Mouse (Mus musculus) heart, adult 2 months (tissue): ENCODE data around the gene Map3k15. TPM values are rescaled to one million over a fixed set of nuclear protein-coding genes. Genes with fewer than 3 reads are reported as not detected.
A peak's percentile ranks its signal among the peaks of the same experiment; 100 is the strongest.

Source experiments
- DNase-seq, 2 experiments: peaks; one replicate each; pipeline ENCODE4 v3.0.0; 2021
- H3K27ac ChIP-seq: fragments of 200-600 bp; 2 replicates; pipeline ENCODE4 v1.8.1; 2022
- H3K27me3 ChIP-seq: fragments of 200-500 bp; 2 replicates; pipeline ENCODE4 v1.6.1; 2012; ENCODE audit warnings: mild to moderate bottlenecking, low read length, inconsistent platforms, mixed read lengths; ENCODE audit not compliant: control insufficient read depth, insufficient read depth
- H3K36me3 ChIP-seq: fragments of 200-500 bp; 2 replicates; pipeline ENCODE4 v1.6.1; 2012; ENCODE audit warnings: low read length, inconsistent platforms; ENCODE audit not compliant: control insufficient read depth, insufficient read depth
- H3K4me1 ChIP-seq: fragments of 200-500 bp; 2 replicates; pipeline ENCODE4 v1.6.1; 2011; ENCODE audit warnings: low read length; ENCODE audit not compliant: control insufficient read depth, insufficient read depth
- H3K4me3 ChIP-seq: fragments of 200-600 bp; 2 replicates; pipeline ENCODE4 v1.8.1; 2022
- H3K79me2 ChIP-seq: fragments of 200-500 bp; replicated peaks from 2 replicates; pipeline ENCODE4 v1.6.1; 2012; ENCODE audit warnings: mild to moderate bottlenecking, inconsistent platforms, low read length, moderate library complexity, mixed read lengths; ENCODE audit not compliant: control insufficient read depth, insufficient read depth
- H3K9ac ChIP-seq: fragments of 200-500 bp; 2 replicates; pipeline ENCODE4 v1.6.1; 2012; ENCODE audit warnings: low read depth, mild to moderate bottlenecking, control low read depth, inconsistent platforms, low read length, mixed read lengths
- CTCF ChIP-seq: fragments of 200-600 bp; IDR thresholded peaks from 2 replicates; pipeline ENCODE4 v1.8.1; 2022; ENCODE audit warnings: antibody characterized with exemption, mild to moderate bottlenecking, moderate library complexity
- EP300 ChIP-seq: fragments of 200-500 bp; IDR thresholded peaks from 2 replicates; pipeline ENCODE4 v1.6.1; 2011; ENCODE audit warnings: low read depth, low read length, control low read depth; ENCODE audit not compliant: insufficient read depth
- POLR2A ChIP-seq: fragments of 200-500 bp; IDR thresholded peaks from 2 replicates; pipeline ENCODE4 v1.6.1; 2011; ENCODE audit warnings: mild to moderate bottlenecking, low read depth, low read length, control low read depth; ENCODE audit not compliant: insufficient read depth
- WGBS: fragments of 180-500 bp; shearing (Covaris S2); methylation state at CpG from one replicate; pipeline ENCODE4 v1.1.7; 2018; 5-methylcytosine and 5-hydroxymethylcytosine counted together
- intact Hi-C: fragments of 180-260 bp; cut with DNase I; formaldehyde crosslinking; loops from one replicate; pipeline ENCODE4 v1.15.1; 2025
- polyA plus RNA-seq: library from polyadenylated mRNA; depleted of rRNA; stranded (reverse); fragments of >200 nt; gene quantifications from 2 replicates; pipeline ENCODE4 v1.2.3, GENCODE M21; 2012
- total RNA-seq, 2 experiments: library from RNA; stranded (reverse); gene quantifications; 2 replicates each; pipeline ENCODE4 v1.2.3; 2021

Gene Map3k15
- total and polyA plus RNA-seq, 3 experiments: 0.29 to 0.70 (median 0.43) TPM

DNA sequence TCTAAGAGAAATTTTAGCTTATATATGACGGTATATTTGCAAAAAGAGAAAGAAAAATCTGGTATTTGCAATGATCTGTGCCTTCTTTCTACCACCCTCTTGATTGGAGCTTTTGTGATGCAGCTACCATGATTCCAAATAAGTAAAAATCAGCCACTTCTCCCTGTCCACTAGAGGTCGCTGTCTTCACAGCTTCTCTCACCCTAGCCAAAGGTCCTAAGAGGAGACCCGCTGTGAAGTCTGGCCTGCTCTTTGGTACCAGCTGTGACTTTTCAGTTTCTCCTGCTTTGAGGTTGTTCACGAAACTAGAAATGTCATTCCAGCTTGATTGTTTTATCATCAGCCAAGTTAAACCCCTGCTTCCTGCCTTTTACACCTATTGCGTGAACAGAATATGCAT lies 14.5 kb upstream of the Map3k15 start:
- Histone ChIP-seq H3K27me3 (no peaks in the 10 kb centered on the region), H3K36me3 (no peaks in the 10 kb centered on the region), H3K79me2 (no peaks in the 10 kb centered on the region), H3K9ac (no peak overlapping the region), H3K4me3 (no peak overlapping the region), H3K27ac (no peak overlapping the region), H3K4me1 (no peaks in the 10 kb centered on the region)
- intact Hi-C loops: no loop called here
- WGBS: 33% methylated on average over 5 of the region's 5 CpGs
- TF ChIP-seq POLR2A (no peak), EP300 (no peak), CTCF (peak; percentile 75)
- peak in 1 of 2 experiments; percentile 4 for DNase-seq

DNA sequence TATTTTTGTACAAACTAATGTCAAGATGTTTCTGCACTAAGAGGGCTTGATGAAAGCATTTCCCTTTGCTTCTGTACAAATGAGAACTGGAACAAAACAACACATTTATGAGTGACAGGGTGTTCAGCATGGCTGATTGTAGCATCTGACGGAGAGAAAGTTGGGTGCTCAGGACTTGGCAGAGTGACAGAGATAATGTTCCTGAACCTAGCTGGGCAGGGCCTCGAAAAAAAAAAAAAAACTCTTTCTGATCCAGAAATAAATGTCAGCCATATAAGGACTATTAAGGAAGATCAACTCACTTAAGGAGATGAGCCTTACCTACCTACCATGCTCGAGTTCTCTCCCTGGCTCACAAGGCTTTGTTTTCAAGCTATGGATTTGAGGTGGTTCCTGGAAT lies 12.0 kb upstream of the Map3k15 start:
- no peak for DNase-seq
- Histone ChIP-seq H3K9ac (no peak overlapping the region), H3K4me3 (no peak overlapping the region), H3K27me3 (no peaks in the 10 kb centered on the region), H3K79me2 (no peaks in the 10 kb centered on the region), H3K4me1 (no peaks in the 10 kb centered on the region), H3K36me3 (no peaks in the 10 kb centered on the region), H3K27ac (no peak overlapping the region)
- intact Hi-C loops: no loop called here
- WGBS: 65% methylated on average over 3 of the region's 3 CpGs
- TF ChIP-seq EP300 (no peak), POLR2A (no peak), CTCF (no peak)

DNA sequence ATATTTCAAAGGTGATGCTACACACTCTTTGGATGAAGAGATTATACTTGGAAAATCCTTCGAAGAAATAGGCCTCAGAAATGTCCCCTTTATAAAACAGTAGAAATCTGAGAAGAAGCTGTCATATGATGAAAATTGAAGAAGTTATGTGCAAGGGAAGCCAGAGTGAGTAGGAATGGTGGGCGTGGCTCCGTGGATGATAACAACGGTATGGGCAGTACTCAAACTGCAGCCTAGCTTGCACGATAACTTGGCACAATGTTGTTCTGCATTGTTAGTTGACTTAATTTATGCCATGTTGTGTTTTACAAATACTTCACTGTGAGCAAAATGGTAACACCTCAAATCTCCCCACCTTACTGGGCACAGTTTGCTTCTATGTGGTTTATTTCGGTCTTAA lies 7.6 kb downstream of the Map3k15 start:
- H3K4me1 ChIP-seq: no peaks in the 10 kb centered on the region
- no peak overlapping the region for H3K4me3 ChIP-seq
- no peak for DNase-seq
- 76% methylated on average over 6 of the region's 6 CpGs for WGBS
- no peak overlapping the region for H3K9ac ChIP-seq
- TF ChIP-seq POLR2A (no peak), CTCF (no peak), EP300 (no peak)
- H3K27ac ChIP-seq: no peak overlapping the region
- H3K79me2 ChIP-seq: no peaks in the 10 kb centered on the region
- H3K27me3 ChIP-seq: no peaks in the 10 kb centered on the region
- intact Hi-C loops: no loop called here
- H3K36me3 ChIP-seq: no peaks in the 10 kb centered on the region

DNA sequence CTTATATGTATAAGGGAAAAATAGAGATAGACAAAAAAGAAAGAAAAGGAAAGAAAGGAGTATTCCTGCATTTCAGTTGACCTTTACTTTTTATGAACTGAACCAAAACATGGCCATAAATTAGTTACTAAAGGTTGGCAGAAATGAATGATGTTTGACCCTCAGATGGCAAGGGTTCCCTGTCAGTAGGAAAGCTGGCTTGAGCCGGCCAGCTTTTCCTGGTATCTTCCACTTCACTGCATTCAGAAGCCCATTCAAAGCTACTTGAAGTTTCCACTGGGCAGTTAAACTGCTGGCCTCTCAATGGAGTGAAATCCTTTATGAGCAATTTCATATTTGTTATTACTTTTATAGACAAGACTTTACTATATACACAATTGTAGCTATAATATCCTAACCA lies 65.1 kb downstream of the Map3k15 start:
- Histone ChIP-seq H3K9ac (no peak overlapping the region), H3K4me3 (no peak overlapping the region), H3K36me3 (no peaks in the 10 kb centered on the region), H3K79me2 (no peaks in the 10 kb centered on the region), H3K27me3 (no peaks in the 10 kb centered on the region), H3K4me1 (no peaks in the 10 kb centered on the region), H3K27ac (no peak overlapping the region)
- DNase-seq: no peak
- WGBS: 75% methylated on average over 1 of the region's 1 CpGs
- no peak for TF ChIP-seq POLR2A
- no peak for TF ChIP-seq EP300
- TF ChIP-seq CTCF: no peak
- intact Hi-C loops: no loop called here

DNA sequence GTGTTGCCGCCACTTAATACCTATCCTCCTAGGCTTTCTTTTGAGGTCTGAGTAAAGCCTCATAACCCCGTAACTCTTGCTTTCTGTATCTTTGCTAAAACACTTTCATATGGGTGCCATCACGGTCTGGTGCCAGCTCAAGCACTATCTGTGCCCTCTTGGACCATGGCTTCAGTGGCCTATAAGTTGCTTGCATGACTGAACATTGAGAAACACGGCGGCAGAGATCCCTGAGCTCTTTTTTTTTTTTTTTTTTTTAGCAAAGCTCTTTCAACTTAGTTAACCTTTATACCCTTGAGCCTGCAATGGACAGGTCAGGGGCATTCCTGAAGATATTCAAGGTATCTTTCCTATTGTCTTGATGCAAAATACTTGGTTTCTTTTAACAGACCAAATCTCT lies 66.4 kb downstream of the Map3k15 start:
- Histone ChIP-seq H3K9ac (no peak overlapping the region), H3K27me3 (no peaks in the 10 kb centered on the region), H3K79me2 (no peaks in the 10 kb centered on the region), H3K27ac (no peak overlapping the region), H3K36me3 (no peaks in the 10 kb centered on the region), H3K4me3 (no peak overlapping the region), H3K4me1 (no peaks in the 10 kb centered on the region)
- intact Hi-C loops: no loop called here
- TF ChIP-seq POLR2A (no peak), EP300 (no peak), CTCF (no peak)
- no peak for DNase-seq
- WGBS: 75% methylated on average over 5 of the region's 5 CpGs

DNA sequence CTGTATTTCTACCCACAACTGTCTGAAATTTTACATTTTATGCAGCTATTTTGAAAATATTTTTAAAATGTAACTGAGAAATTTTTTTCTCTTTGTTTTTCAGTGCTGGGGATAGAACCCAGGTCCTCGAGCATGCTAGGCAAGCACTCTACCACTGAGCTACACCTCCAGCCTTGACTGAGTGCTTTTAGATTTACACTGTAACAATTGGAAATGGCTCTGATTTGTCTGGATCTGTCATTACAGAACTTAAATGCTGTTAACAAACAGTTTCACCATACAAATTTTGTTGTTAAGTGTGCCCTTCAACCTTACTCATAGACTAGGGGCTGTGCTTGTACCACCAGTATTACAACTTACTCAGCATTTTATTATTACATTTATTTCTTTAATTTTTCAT lies 103.7 kb downstream of the Map3k15 start:
- 65% methylated on average over 1 of the region's 1 CpGs for whole genome bisulfite sequencing
- no peak for DNase-seq
- no peaks in the 10 kb centered on the region for H3K36me3 ChIP-seq
- no peaks in the 10 kb centered on the region for H3K27me3 ChIP-seq
- H3K79me2 ChIP-seq: no peaks in the 10 kb centered on the region
- H3K4me3 ChIP-seq: no peak overlapping the region
- TF ChIP-seq CTCF: no peak
- no peak for TF ChIP-seq POLR2A
- no peak for TF ChIP-seq EP300
- intact Hi-C loops: no loop called here
- H3K4me1 ChIP-seq: no peaks in the 10 kb centered on the region
- no peak overlapping the region for H3K9ac ChIP-seq
- no peak overlapping the region for H3K27ac ChIP-seq
